Mouse (Mus musculus) telencephalon, adult 2 months (tissue): ENCODE measurements around the gene Rprd1b.

Source experiments
- DNase-seq: peaks from one replicate; pipeline ENCODE4 v3.0.0-alpha.2; 2011; ENCODE audit warnings: low read depth, low spot score

Gene Rprd1b

DNA sequence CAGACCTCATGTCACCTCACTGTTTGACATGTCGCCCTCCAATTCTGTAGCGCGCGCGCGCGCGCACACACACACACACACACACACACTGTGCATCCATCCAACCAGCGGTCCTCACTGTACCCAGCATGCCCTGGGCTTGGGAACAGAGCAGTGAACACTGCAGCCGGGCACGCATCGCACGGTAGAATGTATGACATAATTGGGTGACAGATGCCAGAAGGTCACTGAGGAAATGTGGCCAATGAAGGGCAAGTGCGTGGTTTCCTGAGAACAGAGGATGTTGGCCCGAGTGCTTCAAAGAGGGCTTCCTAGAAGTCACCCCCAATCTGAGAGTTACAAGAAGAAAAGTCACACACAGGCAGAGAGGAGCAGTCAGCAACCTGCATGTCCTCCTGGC lies 146.7 kb downstream of the Rprd1b start:
- no peak for DNase-seq

DNA sequence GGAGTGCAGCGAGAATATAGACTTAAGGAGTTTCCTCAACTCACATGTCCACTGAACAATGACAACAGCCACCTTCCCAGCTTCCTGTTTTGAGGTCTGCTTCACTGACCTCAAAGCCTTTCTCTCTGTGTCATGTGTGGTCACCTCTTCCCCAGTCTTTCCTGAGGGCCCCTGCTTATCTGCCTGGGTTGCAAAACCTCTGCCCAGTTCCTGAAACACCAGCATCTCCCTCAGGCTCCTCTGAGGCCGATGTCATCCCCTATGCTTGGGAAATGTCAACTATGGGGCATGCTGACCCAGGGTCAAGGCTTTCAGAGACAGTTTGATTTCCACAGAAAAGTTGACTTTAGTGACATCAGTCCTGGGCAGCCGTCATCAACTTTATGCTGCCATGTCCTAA lies 147.1 kb downstream of the Rprd1b start:
- DNase-seq = peak; percentile 26

DNA sequence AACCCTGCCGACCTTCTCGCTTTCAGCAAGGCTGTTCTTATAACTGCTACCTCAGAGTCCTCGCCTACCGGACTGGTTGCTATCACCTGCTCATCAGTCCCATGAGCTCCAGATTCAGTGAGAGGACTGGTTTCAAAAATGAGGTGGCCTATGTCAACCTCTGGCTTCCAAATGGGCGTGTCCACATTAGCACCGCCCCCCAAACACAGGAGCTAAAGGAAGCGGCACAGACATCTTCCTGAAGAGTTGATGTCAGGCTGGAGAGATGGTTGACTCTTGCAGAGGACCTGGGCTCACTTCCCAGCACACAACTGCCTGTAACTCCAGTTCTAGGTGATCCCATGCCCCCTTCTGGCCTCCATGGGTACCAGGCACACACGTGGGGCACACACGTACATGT lies 148.5 kb downstream of the Rprd1b start:
- no peak for DNase-seq

DNA sequence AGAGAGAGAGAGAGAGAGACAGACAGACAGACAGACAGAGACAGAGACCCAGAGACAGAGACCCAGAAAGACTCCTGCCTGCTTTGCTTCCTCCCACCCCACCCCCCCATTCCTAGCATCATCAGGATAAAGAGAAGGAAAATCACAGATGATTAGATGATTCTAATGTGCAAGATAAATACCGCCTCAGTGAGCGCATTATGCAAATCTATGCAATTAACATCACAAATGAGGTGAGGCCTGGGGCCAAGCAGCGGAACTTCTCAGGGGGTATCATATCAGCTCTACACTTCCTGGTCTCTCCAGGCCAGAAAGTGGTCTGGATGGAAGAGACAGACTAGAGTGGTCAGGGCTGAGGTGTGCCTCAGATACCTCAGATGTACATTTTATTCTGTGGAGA lies 149.3 kb downstream of the Rprd1b start:
- DNase-seq = no peak

DNA sequence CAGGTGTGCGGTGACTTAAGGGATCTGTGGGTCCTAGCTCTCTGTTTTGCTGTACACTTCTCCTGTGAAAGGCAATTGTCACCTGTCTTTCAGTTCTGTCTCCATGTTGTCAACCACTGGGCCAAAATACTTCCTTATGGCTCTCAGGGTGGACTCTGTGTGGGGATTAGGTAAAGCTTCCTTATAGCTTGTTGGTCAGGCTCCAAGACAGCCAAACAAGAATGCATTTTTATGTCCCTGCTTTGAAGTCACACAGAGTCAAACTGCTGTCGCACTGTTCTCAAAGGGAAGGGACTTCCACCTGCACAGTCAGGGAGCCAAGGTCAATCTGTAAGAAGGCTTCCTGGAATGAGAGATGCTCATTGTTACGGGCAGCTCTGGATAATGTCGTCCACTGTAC lies 149.8 kb downstream of the Rprd1b start:
- DNase-seq = no peak

DNA sequence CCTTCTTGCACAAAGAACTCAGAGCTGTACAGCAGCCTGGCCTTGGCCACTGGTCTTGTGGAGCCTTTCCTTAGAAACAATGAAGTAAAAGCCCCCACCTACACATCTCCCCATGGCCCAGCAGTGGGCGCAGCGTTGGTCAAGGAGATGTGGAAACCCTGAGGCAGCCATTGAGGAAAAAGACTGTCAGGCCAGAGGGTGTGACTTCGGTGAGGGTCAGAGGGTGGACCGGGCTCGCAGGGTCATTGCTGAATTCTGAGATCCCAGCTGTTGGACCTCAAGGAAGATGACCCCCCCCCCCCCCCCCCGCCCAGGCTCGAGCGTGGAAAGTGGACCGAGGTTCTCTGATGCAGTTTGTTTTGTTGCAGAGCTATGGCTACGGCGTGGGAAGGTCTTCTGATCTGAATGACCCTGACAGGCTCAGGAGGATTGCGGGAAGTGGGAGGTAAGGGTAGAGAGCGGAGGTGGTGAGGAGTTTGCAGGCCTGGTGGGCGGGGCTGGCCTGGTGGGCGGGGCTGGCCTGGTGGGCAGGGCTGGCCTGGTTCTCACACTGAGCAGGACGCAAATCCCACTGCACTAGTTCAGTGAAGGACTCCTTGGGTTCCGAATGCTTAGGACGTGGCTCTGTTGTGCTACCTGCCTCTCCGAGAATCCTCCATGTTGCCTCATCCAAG lies 150.5 kb downstream of the Rprd1b start:
- no peak for DNase-seq

DNA sequence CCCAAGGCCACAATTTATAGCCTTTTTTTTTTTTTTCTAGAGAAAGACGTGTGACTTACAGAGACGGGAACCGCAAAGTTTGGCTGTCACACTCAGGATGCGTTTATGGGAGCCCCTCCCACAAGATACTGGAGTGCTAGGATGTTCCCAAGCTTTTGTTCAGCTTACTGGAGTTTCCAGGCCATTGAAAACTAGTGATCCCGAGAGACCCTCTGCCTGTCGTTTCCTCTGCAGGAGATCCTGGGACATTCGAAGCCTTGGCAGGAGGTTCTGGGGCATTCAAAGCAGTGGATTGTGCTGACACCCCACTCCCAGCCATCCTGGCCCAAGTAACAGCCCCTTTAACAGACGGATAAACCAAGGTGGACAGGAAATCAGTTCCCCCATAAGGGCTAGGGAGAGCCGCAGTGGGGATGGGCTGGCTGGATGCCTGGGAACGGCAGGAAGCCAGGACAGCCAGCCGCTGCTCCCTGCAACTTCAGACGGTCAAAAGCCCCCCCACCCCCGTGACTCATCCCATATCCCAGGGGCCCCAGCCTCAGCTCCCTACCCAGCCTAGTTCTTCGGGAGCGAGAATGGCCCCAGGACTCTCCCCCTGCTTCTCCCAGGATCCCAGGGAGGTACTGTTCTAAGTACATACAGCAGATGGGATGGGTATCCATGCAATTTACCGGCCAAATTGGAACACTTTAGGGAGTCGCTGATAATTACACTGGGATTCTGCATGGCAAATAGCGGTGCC lies 151.2 kb downstream of the Rprd1b start:
- DNase-seq = no peak

DNA sequence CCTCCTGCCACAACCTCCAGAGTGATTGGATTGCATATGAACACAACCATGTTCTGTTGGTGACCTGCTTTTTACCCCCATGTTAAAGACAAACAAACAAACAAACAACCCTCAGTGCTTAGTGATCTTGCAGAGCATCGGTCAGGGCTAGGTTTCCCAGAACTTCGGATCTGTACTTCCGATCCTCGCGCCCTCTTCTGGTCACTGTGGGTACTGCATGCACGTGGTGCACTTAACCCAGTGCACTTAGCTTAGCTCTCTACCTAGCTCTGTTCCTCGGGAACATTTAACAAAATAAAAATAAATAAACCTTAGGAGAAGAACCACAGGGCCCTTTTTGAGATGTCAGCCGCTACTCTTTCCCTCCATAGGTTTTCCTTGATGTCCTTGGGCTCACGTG lies 152.5 kb downstream of the Rprd1b start:
- DNase-seq = no peak
